Mouse (Mus musculus) heart, embryonic 13.5 days (tissue): Measurements from ENCODE around the gene Hspbp1. TPM values are rescaled to one million over a fixed set of nuclear protein-coding genes. Genes with fewer than 3 reads are reported as not detected.

Experiments used
- ATAC-seq: fragments of 200-750 bp; cut with Nextera tagmentation; 2 replicates; pipeline ENCODE4 v1.8.0; 2017; ENCODE audit warnings: moderate TSS enrichment; ENCODE audit not compliant: insufficient number of reproducible peaks, low FRiP score, low TSS enrichment; ENCODE audit errors: extremely low read depth
- H3K27ac ChIP-seq: fragments of 300-500 bp; sonication (generic); replicated peaks from 2 replicates; pipeline ENCODE4 v1.5.1; 2015; ENCODE audit warnings: moderate library complexity, mild to moderate bottlenecking, inconsistent platforms
- H3K27me3 ChIP-seq: fragments of 300-500 bp; sonication (generic); replicated peaks from 2 replicates; pipeline ENCODE4 v1.6.1; 2015; ENCODE audit warnings: mild to moderate bottlenecking, inconsistent platforms
- H3K36me3 ChIP-seq: fragments of 300-500 bp; sonication (generic); 2 replicates; pipeline ENCODE4 v1.6.1; 2015; ENCODE audit warnings: mild to moderate bottlenecking, inconsistent platforms
- H3K4me1 ChIP-seq: fragments of 300-500 bp; sonication (generic); 2 replicates; pipeline ENCODE4 v1.6.1; 2015; ENCODE audit warnings: inconsistent platforms
- H3K4me2 ChIP-seq: fragments of 300-500 bp; sonication (generic); 2 replicates; pipeline ENCODE4 v1.6.1; 2015; ENCODE audit warnings: inconsistent platforms, mild to moderate bottlenecking, moderate library complexity
- H3K4me3 ChIP-seq: fragments of 300-500 bp; sonication (generic); 2 replicates; pipeline ENCODE4 v1.5.1; 2015; ENCODE audit warnings: moderate library complexity, mild to moderate bottlenecking, inconsistent platforms
- H3K9ac ChIP-seq: fragments of 300-500 bp; sonication (generic); 2 replicates; pipeline ENCODE4 v1.6.1; 2015; ENCODE audit warnings: inconsistent platforms, mild to moderate bottlenecking, moderate library complexity
- H3K9me3 ChIP-seq: fragments of 300-500 bp; sonication (generic); 2 replicates; pipeline ENCODE4 v1.6.1; 2016; ENCODE audit warnings: inconsistent platforms
- WGBS: fragments of 180-500 bp; shearing (Covaris S2); methylation state at CpG from one replicate; pipeline ENCODE4 v1.1.7; 2015; ENCODE audit warnings: mixed read lengths; 5-methylcytosine and 5-hydroxymethylcytosine counted together
- polyA plus RNA-seq: library from polyadenylated mRNA; unstranded; fragments of >200 nt; fragmentation: Nextera tagmentation; extraction: Ambion mirVana; gene quantifications from 2 replicates; pipeline ENCODE4 v1.2.1, GENCODE M21; 2015

The Hspbp1 gene
- polyA plus RNA-seq, 1 experiment from 2014 or later, result 74.0 TPM

DNA sequence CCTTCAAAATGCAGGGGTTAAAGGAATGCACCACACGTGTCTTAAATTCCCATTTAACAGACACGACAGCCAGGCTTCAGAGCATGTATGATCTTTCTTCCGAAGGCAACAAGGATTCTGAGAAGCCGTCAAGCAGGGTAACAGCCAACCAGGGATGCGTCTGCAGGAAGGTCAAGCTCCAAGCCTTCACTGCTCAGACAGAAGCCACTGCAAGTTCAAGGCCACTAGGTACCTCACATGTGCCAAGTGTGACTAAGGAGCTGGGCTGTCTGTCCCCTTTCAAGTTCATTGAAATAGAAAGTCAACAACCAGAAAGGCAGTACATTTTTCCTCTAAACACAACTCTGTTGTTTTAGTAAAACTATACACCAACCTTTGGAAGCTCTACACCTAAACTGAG, 18.0 kb downstream of the Hspbp1 start:
- Histone ChIP-seq H3K4me1 (peaks cover 3% of the 10 kb centered on the region; the same call in 1 of the 2 replicates), H3K27ac (no peak overlapping the region), H3K9me3 (no peaks in the 10 kb centered on the region), H3K36me3 (peaks cover 84% of the 10 kb centered on the region), H3K4me2 (no peak overlapping the region), H3K4me3 (no peak overlapping the region), H3K27me3 (no peaks in the 10 kb centered on the region), H3K9ac (no peak overlapping the region)
- ATAC-seq, result no peak
- WGBS, result 90% methylated on average over 5 of the region's 5 CpGs

DNA sequence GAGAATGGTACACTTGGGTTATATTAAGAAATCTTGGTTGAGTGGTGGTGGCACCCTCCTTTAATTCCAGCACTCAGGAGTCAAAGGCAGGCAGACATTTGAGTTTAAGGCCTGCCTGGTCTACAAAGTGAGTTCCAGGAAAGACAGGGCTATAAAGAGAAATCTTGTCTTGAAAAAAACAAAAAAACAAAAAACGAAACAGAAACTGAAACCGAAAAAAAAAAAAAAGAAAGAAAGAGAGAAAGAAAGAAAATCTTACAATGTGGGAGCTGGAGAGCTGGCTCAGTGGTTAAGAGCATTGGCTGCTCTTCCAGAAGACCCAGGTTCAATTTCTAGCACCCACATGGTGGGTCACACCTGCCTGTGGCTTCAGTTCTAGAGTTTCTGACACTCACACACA, 21.1 kb downstream of the Hspbp1 start:
- H3K27me3 ChIP-seq, result no peaks in the 10 kb centered on the region
- ATAC-seq, result no peak
- H3K9ac ChIP-seq, result no peak overlapping the region
- no peak overlapping the region for H3K27ac ChIP-seq
- H3K4me3 ChIP-seq, result no peak overlapping the region
- no peaks in the 10 kb centered on the region for H3K9me3 ChIP-seq
- peaks cover 12% of the 10 kb centered on the region for H3K4me1 ChIP-seq
- H3K4me2 ChIP-seq, result no peak overlapping the region
- WGBS, result 83% methylated on average over 2 of the region's 2 CpGs
- H3K36me3 ChIP-seq, result peaks cover 64% of the 10 kb centered on the region

DNA sequence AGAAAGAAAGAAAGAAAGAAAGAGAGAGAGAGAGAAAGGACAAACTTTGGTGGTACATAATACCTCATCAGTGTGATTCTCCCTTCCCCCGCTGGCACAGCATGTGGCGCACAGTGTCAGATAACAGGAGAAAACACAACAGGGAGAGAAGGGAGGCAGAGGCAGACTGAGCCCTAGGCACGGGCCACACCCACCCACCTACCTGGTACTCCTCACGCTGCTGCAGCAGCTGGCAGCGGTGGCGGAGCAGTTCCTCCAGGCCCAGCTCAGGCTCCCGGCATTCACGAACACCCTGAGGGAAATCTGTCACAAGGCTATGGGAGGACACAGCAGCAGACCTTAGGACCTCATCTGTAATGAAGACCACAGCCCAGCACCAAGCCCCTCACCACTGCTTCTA, 21.7 kb downstream of the Hspbp1 start:
- 62% methylated on average over 8 of the region's 8 CpGs for WGBS

DNA sequence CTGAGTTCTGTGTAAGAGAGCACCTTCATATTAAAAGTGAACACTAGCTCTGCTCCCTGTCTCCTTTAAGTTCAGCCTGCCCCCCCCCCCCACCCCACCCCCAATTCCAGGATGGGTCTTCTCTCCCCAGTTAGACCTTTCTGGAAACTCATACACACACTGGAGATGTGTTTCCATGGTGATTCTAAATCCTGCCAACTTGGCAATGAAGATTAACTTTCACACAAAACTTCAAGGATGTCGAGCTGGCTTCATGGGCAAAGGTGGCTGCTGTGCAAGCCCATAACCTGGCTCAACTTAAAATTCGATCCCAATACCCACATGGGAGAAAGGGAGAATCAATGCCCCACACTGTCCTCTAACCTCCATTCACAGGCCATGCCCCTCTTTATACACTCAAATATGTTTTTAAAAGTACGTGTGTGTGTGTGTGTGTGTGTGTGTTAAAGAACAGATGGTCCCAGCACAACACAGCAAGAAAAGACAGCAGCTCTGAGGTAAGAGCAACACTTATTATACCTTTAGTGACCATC, 24.9 kb downstream of the Hspbp1 start:
- Histone ChIP-seq H3K4me2 (peak overlapping the region; percentile 98), H3K4me1 (peaks cover 43% of the 10 kb centered on the region), H3K27ac (peak overlapping the region; percentile 98), H3K9me3 (no peaks in the 10 kb centered on the region), H3K27me3 (no peaks in the 10 kb centered on the region), H3K36me3 (peaks cover 35% of the 10 kb centered on the region), H3K9ac (peak overlapping the region; percentile 99), H3K4me3 (peak overlapping the region; percentile 94)
- 68% methylated on average over 3 of the region's 3 CpGs for WGBS
- no peak for ATAC-seq

More for the DNA sequence above, 21.7 kb downstream of the Hspbp1 start:
- Histone ChIP-seq H3K4me2 (no peak overlapping the region), H3K4me3 (no peak overlapping the region), H3K27ac (no peak overlapping the region), H3K27me3 (no peaks in the 10 kb centered on the region), H3K36me3 (peaks cover 59% of the 10 kb centered on the region), H3K9ac (no peak overlapping the region), H3K4me1 (peaks cover 12% of the 10 kb centered on the region), H3K9me3 (no peaks in the 10 kb centered on the region)
- ATAC-seq, result no peak

DNA sequence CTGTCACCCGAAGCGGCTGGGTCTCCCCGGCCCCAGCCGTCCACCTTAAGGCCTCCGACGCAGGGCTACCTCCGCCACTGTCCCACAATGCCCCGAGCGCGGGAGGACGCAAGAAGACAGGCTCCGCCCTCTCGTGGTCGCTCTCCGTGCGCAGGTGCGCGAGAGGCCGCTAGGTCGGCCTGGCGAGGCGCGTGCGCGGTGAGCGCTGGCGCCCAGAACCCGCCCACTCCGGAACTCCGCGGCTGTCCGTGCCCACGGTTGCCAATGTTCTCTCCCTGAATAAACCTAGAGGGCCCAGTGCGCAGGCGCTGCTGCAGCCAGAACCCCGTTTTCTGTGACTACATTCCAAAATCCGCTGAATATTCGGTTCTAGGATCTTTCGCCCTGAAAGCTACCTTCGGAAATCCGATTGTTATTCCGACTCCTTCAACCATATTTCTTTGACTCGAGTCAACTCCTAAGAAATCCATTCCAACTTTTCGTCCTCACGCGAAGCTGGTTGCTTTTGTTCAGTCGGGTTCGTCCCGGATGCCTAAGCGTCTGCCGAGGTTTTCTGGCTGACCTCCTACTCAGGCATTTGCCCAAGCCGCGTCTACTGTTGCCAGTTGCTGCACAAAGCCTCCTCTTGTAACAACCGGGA, 25.8 kb downstream of the Hspbp1 start, which contains the start of gene Ppp6r1:
TSS of gene Ppp6r1 (minus strand) at position 108 of the 640 bp plus-strand sequence.
- Histone ChIP-seq H3K27me3 (no peaks in the 10 kb centered on the region), H3K9ac (peak within 1 kb of the TSS; percentile 99), H3K4me3 (peak within 1 kb of the TSS; percentile 94), H3K4me1 (peaks cover 52% of the 10 kb centered on the region), H3K9me3 (no peaks in the 10 kb centered on the region), H3K27ac (peak within 1 kb of the TSS; percentile 98), H3K4me2 (peak within 1 kb of the TSS; percentile 98), H3K36me3 (peaks cover 26% of the 10 kb centered on the region)
- under 1% methylated on average over 54 of the region's 54 CpGs for WGBS
- peak; percentile 92 for ATAC-seq

DNA sequence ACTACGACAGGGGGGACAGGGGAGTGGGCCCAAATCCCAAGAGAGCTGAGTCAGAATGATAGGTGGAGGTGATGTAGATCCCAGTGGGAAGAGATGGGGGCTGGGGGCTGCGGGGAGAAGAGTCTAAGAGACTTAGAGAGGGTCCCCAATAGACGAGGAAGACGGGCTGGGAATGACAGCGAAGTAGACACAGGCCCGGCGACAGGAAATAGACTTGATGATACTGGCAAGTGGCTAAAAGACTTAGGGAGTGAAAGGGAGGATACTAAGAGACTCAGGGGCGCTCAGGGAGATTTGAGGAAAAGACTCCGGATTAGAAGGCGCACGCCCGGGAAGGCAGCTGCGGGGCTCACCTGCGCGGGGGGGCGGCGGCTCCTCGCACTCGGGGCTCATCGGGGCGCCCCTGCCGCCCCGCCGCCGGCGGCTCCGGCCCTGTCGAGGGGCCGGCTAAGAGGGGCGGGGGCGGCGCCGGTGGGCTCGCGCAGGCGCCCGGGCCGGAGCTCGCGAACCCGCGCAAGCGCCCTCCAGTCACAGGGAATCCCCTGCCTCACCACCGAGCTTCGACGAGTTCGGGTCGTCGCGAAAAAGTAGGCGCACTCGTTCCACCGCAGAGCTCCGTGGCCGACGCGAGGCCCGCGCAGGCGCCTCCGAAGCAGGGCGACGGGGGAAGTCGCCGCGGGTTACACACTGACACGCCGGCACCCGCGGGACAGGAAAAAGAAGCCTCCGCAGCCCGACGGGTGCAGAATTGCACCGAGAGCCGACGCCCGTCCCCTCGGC, 26.6 kb downstream of the Hspbp1 start:
- Histone ChIP-seq H3K9me3 (no peaks in the 10 kb centered on the region), H3K4me2 (peak overlapping the region; percentile 98), H3K4me1 (peaks cover 59% of the 10 kb centered on the region), H3K36me3 (peaks cover 22% of the 10 kb centered on the region), H3K27me3 (no peaks in the 10 kb centered on the region), H3K27ac (peak overlapping the region; percentile 98), H3K9ac (peak overlapping the region; percentile 99), H3K4me3 (peak overlapping the region; percentile 94)
- under 1% methylated on average over 78 of the region's 78 CpGs for WGBS
- peak; percentile 33 for ATAC-seq

DNA sequence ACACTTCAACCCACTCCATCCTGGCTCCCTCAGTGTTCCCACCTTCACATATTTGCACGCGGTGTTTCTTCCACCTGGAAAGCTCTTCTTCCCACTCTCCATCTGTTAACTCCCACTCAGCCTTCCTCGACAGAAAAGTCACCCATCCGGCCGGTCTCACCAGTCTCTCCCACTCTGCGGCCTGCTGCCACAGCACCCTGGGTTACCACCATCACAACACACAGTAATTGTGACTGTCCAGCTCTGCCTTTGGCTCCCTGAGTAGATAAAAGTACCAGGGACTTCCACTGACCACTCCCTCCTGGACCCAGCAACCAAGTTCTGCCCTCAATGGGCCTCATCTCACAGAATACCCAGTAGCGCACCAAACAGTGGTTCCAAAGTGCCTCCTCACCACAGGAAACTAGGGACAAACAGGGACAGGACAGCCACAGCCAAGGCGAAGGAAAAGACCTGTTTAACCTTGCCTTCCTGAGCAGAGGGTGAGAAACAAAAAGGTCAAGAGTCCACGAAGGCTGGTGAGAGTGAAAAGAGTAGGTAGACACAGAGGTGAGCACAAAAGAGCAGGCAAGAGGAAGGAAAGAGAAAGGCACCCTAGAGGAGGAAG, 27.2 kb downstream of the Hspbp1 start:
- H3K27me3 ChIP-seq, result no peaks in the 10 kb centered on the region
- WGBS, result 39% methylated on average over 9 of the region's 9 CpGs
- H3K4me3 ChIP-seq, result peak overlapping the region; percentile 94
- ATAC-seq, result no peak
- peak overlapping the region; percentile 98 for H3K4me2 ChIP-seq
- no peaks in the 10 kb centered on the region for H3K9me3 ChIP-seq
- H3K9ac ChIP-seq, result peak overlapping the region; percentile 99
- H3K27ac ChIP-seq, result peak overlapping the region; percentile 98
- H3K36me3 ChIP-seq, result peaks cover 25% of the 10 kb centered on the region
- peaks cover 66% of the 10 kb centered on the region for H3K4me1 ChIP-seq

DNA sequence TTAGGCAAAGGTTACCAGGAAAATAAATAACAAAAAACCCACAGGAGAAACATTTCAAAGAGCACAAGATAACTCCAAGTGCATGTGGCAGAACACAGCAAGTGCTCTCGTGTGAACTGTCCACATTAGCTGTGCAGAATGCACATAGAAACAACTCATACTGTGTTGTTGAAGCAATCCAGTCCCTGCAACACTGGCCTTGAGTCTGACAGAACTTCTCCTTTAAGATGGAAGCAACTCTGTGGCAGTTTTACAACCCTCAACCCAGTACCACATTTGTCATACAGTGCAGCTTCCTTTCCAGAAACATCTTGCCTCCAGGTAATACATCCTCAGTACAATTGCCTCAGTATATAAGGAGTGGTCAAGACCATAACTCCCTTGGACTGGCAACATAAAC, 28.1 kb downstream of the Hspbp1 start:
- Histone ChIP-seq H3K36me3 (peaks cover 18% of the 10 kb centered on the region), H3K9ac (peak overlapping the region; percentile 99), H3K4me3 (peak overlapping the region; percentile 94), H3K27me3 (no peaks in the 10 kb centered on the region), H3K9me3 (no peaks in the 10 kb centered on the region), H3K4me1 (peaks cover 74% of the 10 kb centered on the region), H3K4me2 (peak overlapping the region; percentile 98), H3K27ac (no peak overlapping the region)
- 26% methylated on average over 1 of the region's 1 CpGs for WGBS
- no peak for ATAC-seq

DNA sequence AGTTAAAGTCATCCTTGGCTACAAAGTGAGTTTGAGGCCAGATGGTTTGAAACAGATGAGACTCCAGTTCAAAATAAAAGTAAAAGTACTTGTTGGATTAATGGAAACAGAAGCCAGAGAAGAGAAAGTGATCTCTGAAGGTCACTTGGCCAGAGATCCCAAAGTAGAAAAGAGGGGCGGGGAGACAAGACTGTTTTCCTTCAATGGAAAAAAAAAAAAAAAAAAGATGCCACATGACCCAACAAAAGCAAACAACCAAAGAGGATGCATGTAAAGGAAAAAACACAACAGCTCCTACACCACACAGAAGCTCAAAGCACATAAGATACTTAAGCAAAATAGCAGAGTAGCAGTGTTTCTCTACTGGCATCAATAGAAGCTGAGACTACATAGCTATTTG, 29.0 kb downstream of the Hspbp1 start:
- H3K36me3 ChIP-seq, result peaks cover 21% of the 10 kb centered on the region
- no peak for ATAC-seq
- no peaks in the 10 kb centered on the region for H3K9me3 ChIP-seq
- no peak overlapping the region for H3K27ac ChIP-seq
- H3K9ac ChIP-seq, result peak overlapping the region; percentile 99; the same call in 1 of the 2 replicates
- H3K4me2 ChIP-seq, result peak overlapping the region; percentile 98; the same call in 1 of the 2 replicates
- 70% methylated on average over 1 of the region's 1 CpGs for WGBS
- no peak overlapping the region for H3K4me3 ChIP-seq
- H3K27me3 ChIP-seq, result no peaks in the 10 kb centered on the region
- H3K4me1 ChIP-seq, result peaks cover 79% of the 10 kb centered on the region

DNA sequence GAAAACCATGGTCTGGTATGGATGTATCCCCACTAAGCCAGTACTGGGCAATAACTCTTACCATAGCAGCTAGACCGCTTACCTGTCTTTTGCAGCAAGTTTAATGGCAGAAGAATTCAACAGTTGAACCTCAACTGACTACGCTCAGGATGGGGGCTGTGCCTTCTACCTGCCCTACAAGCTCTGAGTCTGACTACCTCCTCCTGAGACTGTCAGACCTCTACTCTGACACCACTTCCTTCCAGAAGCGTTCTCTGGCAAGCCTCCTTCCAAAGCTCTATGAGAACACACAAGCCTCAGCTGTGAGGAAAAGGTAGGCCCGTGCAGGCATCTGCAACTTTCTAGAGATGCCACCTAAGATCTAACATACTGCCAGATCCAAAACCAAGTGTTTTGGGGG, 29.5 kb downstream of the Hspbp1 start:
- Histone ChIP-seq H3K36me3 (peaks cover 19% of the 10 kb centered on the region), H3K9ac (peak overlapping the region; percentile 44; the same call in 1 of the 2 replicates), H3K4me2 (peak overlapping the region; percentile 98; the same call in 1 of the 2 replicates), H3K4me3 (no peak overlapping the region), H3K4me1 (peaks cover 77% of the 10 kb centered on the region), H3K27ac (no peak overlapping the region), H3K27me3 (no peaks in the 10 kb centered on the region), H3K9me3 (no peaks in the 10 kb centered on the region)
- 90% methylated on average over 4 of the region's 4 CpGs for WGBS
- ATAC-seq, result no peak

DNA sequence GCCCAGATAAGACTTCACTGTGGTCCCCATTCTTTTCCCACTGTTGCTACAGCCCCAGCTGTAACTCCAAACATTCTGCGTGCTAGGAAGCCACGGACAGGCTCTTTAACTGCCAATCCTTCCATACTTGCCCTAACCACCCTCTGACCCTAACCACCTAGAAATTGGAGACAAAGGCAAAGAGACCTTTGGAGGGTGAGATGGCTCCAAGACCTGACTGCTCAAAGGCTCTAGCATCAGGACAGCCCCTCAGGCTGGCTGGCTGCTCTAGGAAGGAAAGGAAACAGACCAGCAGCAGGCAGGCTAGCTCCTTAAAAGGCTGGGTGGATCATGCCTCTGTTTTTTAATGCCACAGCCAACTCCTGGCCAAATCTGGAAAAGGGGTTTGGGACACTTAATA, 30.6 kb downstream of the Hspbp1 start:
- H3K4me2 ChIP-seq, result peak overlapping the region; percentile 18; the same call in 1 of the 2 replicates
- no peak overlapping the region for H3K4me3 ChIP-seq

More for the DNA sequence above, 30.6 kb downstream of the Hspbp1 start:
- H3K27ac ChIP-seq, result peak overlapping the region; percentile 40
- WGBS, result 65% methylated on average over 2 of the region's 2 CpGs
- no peaks in the 10 kb centered on the region for H3K27me3 ChIP-seq
- ATAC-seq, result no peak
- peaks cover 67% of the 10 kb centered on the region for H3K4me1 ChIP-seq
- peaks cover 19% of the 10 kb centered on the region for H3K36me3 ChIP-seq
- H3K9ac ChIP-seq, result peak overlapping the region; percentile 19; the same call in 1 of the 2 replicates
- no peaks in the 10 kb centered on the region for H3K9me3 ChIP-seq
